Mouse (Mus musculus) limb, embryonic 10.5 days (tissue): ENCODE measurements at regions not wholly inside any gene's neighbourhood (a gene's known extent, or its start where the extent isn't known, plus 50 kb on each side); places are given as distances from the start of the nearest gene placed in this dataset.

Source experiments
- DNase-seq: peaks from one replicate; pipeline ENCODE4 v3.0.0-alpha.2; 2017; ENCODE audit warnings: low spot score
- H3K27ac ChIP-seq: fragments of 300-500 bp; sonication (generic); 2 replicates; pipeline ENCODE4 v1.5.1; 2016; ENCODE audit warnings: mild to moderate bottlenecking
- H3K27me3 ChIP-seq: fragments of 300-500 bp; sonication (generic); 2 replicates; pipeline ENCODE4 v1.6.1; 2016; ENCODE audit warnings: low read depth, mild to moderate bottlenecking; ENCODE audit not compliant: poor library complexity, severe bottlenecking
- H3K36me3 ChIP-seq: fragments of 300-500 bp; sonication (generic); 2 replicates; pipeline ENCODE4 v1.6.1; 2016; ENCODE audit warnings: mild to moderate bottlenecking, moderate library complexity
- H3K4me1 ChIP-seq: fragments of 300-500 bp; sonication (generic); 2 replicates; pipeline ENCODE4 v1.6.1; 2016
- H3K4me3 ChIP-seq: fragments of 300-500 bp; sonication (generic); 2 replicates; pipeline ENCODE4 v1.5.1; 2016; ENCODE audit warnings: mild to moderate bottlenecking, moderate library complexity
- H3K9me3 ChIP-seq: fragments of 300-500 bp; sonication (generic); replicated peaks from 2 replicates; pipeline ENCODE4 v1.6.1; 2016; ENCODE audit warnings: mild to moderate bottlenecking
- WGBS: fragments of 180-500 bp; shearing (Covaris S2); methylation state at CpG from one replicate; pipeline ENCODE4 v1.1.7; 2016; 5-methylcytosine and 5-hydroxymethylcytosine counted together

DNA sequence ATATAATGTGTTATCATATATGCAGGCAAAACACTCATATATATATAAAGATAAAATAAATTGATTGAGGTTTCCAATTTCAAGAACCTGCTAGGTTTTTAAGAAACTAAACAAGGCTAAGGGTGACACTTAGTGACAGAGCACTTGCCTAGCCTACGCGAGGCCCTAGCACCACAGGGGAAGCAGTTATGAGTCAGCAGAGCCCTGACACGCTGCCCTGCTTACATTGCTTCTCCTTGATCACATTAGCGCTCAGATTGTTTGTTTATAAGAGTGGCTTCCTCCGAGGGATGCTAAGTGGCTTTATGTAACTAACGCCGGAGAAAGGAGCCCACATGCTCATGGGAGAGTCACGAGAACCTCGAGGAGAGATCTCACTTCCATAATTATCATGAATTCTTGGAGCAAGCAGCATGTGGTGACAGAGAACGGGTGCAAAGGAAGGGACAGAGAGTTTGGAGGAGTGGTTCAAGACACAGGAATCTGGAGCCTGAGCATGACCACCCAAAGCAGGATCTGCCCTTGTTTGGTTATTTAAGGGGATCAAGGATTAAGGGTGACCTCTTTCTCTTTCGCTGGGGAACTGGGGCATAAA, 55.3 kb upstream of the Tspan5 start:
- H3K36me3 ChIP-seq: no peaks in the 10 kb centered on the region
- WGBS: 58% methylated on average over 11 of the region's 11 CpGs
- no peak overlapping the region for H3K4me3 ChIP-seq
- no peak overlapping the region for H3K27ac ChIP-seq
- no peaks in the 10 kb centered on the region for H3K4me1 ChIP-seq
- DNase-seq: no peak
- H3K27me3 ChIP-seq: no peaks in the 10 kb centered on the region
- no peaks in the 10 kb centered on the region for H3K9me3 ChIP-seq

DNA sequence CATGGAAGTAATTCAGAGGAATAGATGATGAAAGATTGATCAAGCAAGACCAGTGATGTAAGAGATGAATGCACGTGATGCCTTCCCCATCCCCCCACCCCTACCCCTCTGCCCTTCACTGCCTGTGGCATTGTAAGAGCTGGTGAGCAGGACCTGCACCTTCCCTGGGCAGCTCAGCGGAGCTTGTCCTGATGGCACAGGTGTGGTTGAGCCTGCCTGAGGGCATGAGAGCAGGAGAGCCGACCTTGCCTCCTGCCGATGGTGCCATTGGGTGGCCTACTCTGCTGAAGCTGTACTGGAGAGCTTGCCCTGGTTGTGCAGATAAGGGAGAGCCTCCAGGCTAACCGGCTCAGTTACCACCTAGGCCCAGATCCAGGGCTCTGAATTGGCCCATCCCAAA, 53.4 kb upstream of the Tspan5 start:
- no peaks in the 10 kb centered on the region for H3K4me1 ChIP-seq
- 91% methylated on average over 5 of the region's 5 CpGs for WGBS
- no peak overlapping the region for H3K27ac ChIP-seq
- no peaks in the 10 kb centered on the region for H3K36me3 ChIP-seq
- no peaks in the 10 kb centered on the region for H3K27me3 ChIP-seq
- H3K9me3 ChIP-seq: no peaks in the 10 kb centered on the region
- DNase-seq: no peak
- H3K4me3 ChIP-seq: no peak overlapping the region
